Mouse (Mus musculus) left cerebral cortex, postnatal 36 days (tissue): ENCODE measurements around the gene Ccr1l1. TPM values are rescaled to one million over a fixed set of nuclear protein-coding genes. Genes with fewer than 3 reads are reported as not detected.
A peak's percentile ranks its signal among the peaks of the same experiment; 100 is the strongest.
"Not testable (repeated sequence)": the region's sequence is repeated elsewhere in the genome, so short reads cannot be mapped to it uniquely, and the experiment has no call there.

Experiments used
- DNase-seq, 2 experiments: peaks; one replicate each; pipeline ENCODE4 v3.0.0; 2021 to 2022; ENCODE audit warnings: low spot score in 2 of 2, mixed read lengths in 1 of 2
- intact Hi-C: fragments of 180-260 bp; cut with DNase I; formaldehyde crosslinking; loops from one replicate; pipeline ENCODE4 v1.15.1; 2025
- total RNA-seq, 2 experiments: library from RNA; stranded (reverse); gene quantifications; 2 replicates each; pipeline ENCODE4 v1.2.3; 2021

Gene Ccr1l1
- not detected for total RNA-seq

GRCm38 (mm10) chr9:123978308-123978707 lies at the start of gene Ccr1l1:
Gene Ccr1l1 (minus strand): TSS chr9:123978408.
- no peak for DNase-seq
- intact Hi-C loops, result no loop called here

- intact Hi-C loops, result no loop called here
Measured at GRCm38 (mm10) chr9:124021672-124022071, 43.5 kb upstream of the Ccr1l1 start, which contains the start of gene Ccr3. Gene Ccr3 (plus strand): TSS chr9:124021972.

GRCm38 (mm10) chr9:124019887-124020286 lies 41.7 kb upstream of the Ccr1l1 start:
- no peak for DNase-seq
- intact Hi-C loops, result no loop called here

More at GRCm38 (mm10) chr9:124021672-124022071, 43.5 kb upstream of the Ccr1l1 start, which contains the start of gene Ccr3:
- no peak for DNase-seq

- DNase-seq, result no peak
- intact Hi-C loops, result no loop called here
Measured at GRCm38 (mm10) chr9:124016048-124016447, 37.8 kb upstream of the Ccr1l1 start.

- intact Hi-C loops, result no loop called here
Measured at GRCm38 (mm10) chr9:124014985-124015652, 36.9 kb upstream of the Ccr1l1 start.

GRCm38 (mm10) chr9:124013270-124013669 lies 35.1 kb upstream of the Ccr1l1 start:
- DNase-seq, result no peak
- intact Hi-C loops, result no loop called here

More at GRCm38 (mm10) chr9:124014985-124015652, 36.9 kb upstream of the Ccr1l1 start:
- DNase-seq, result no peak

GRCm38 (mm10) chr9:124012691-124013090 lies 34.5 kb upstream of the Ccr1l1 start:
- intact Hi-C loops, result no loop called here
- DNase-seq, result no peak

GRCm38 (mm10) chr9:123999784-124000183 lies 21.6 kb upstream of the Ccr1l1 start:
- DNase-seq, result no peak
- intact Hi-C loops, result no loop called here

- intact Hi-C loops, result no loop called here
Measured at GRCm38 (mm10) chr9:123997719-123998118, 19.5 kb upstream of the Ccr1l1 start.

GRCm38 (mm10) chr9:123991312-123991906 lies 13.2 kb upstream of the Ccr1l1 start:
- intact Hi-C loops, result no loop called here
- peak; percentile 4 to 17 for DNase-seq

More at GRCm38 (mm10) chr9:123997719-123998118, 19.5 kb upstream of the Ccr1l1 start:
- no peak for DNase-seq

- DNase-seq, result no peak
- intact Hi-C loops, result no loop called here
Measured at GRCm38 (mm10) chr9:123989671-123990070, 11.5 kb upstream of the Ccr1l1 start.

GRCm38 (mm10) chr9:123986217-123986616 lies 8.0 kb upstream of the Ccr1l1 start:
- DNase-seq, result no peak
- intact Hi-C loops, result loop anchor here (1.0 kb wide), 1 partner anchor 142 kb away; no protein-coding TSS in a partner anchor

GRCm38 (mm10) chr9:123984943-123985342 lies 6.7 kb upstream of the Ccr1l1 start:
- intact Hi-C loops, result no loop called here
- no peak for DNase-seq

GRCm38 (mm10) chr9:123982720-123983119 lies 4.5 kb upstream of the Ccr1l1 start:
- intact Hi-C loops, result no loop called here
- no peak for DNase-seq

- no peak for DNase-seq
Measured at GRCm38 (mm10) chr9:123981909-123982308, 3.7 kb upstream of the Ccr1l1 start.

GRCm38 (mm10) chr9:123980858-123981475 lies 2.8 kb upstream of the Ccr1l1 start:
- intact Hi-C loops, DNase-seq: not testable (repeated sequence)

More at GRCm38 (mm10) chr9:123981909-123982308, 3.7 kb upstream of the Ccr1l1 start:
- intact Hi-C loops, result no loop called here

- no peak for DNase-seq
- intact Hi-C loops, result no loop called here
Measured at GRCm38 (mm10) chr9:123976876-123977663, 1.1 kb downstream of the Ccr1l1 start.

- intact Hi-C loops, result no loop called here
- DNase-seq, result no peak
Measured at GRCm38 (mm10) chr9:123975630-123976029, 2.6 kb downstream of the Ccr1l1 start.

- no peak for DNase-seq
- intact Hi-C loops, result no loop called here
Measured at GRCm38 (mm10) chr9:123968290-123968912, 9.8 kb downstream of the Ccr1l1 start, which contains the start of gene Ccr1. Gene Ccr1 (minus strand): TSS chr9:123968692.
